Mouse (Mus musculus): ENCODE measurements around the gene B430306N03Rik. TPM values are rescaled to one million over a fixed set of nuclear protein-coding genes. Genes with fewer than 3 reads are reported as not detected.
"Not testable (repeated sequence)": the region's sequence is repeated elsewhere in the genome, so short reads cannot be mapped to it uniquely, and the experiment has no call there.

The B430306N03Rik gene
- polyA plus RNA-seq, 1 experiment from 2014 or later: 4.3 TPM

DNA sequence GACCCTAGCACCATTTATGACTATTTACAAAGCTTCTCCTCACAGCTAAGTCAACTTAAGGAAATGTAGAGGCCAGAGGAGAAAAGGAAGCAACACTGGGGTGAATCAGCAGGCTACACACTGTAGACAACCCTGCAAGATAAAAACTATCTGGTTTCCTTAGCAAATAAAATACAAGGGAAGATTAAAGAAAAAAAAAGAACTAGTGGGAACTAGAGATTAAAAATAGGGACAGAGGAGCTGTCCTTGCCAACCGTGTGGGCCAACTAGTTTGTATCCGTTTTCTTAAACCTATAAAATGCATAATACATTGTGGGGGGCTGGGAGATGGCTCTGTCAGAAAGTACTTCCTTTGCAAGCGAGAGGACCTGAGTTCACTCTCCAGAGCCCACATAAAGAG lies 26.0 kb downstream of the B430306N03Rik start:
- Histone ChIP-seq H3K36me3 (replicated peaks) (no peaks in the 10 kb centered on the region), H3K9me3 (replicated peaks) (no peaks in the 10 kb centered on the region), H3K4me2 (no peak overlapping the region), H3K4me3 (replicated peaks) (no peak overlapping the region), H3K27ac (replicated peaks) (no peak overlapping the region), H3K27me3 (no peaks in the 10 kb centered on the region), H3K4me1 (replicated peaks) (peaks cover 11% of the 10 kb centered on the region; the same call in 1 of the 2 replicates), H3K9ac (no peak overlapping the region)
- ATAC-seq (ENCODE audit: insufficient read depth): 0 out of 2 replicates have a peak, but pooled peaks have one; percentile 15
- 21% methylated on average over 3 of the region's 3 CpGs for WGBS (ENCODE audit: insufficient replicate concordance)

DNA sequence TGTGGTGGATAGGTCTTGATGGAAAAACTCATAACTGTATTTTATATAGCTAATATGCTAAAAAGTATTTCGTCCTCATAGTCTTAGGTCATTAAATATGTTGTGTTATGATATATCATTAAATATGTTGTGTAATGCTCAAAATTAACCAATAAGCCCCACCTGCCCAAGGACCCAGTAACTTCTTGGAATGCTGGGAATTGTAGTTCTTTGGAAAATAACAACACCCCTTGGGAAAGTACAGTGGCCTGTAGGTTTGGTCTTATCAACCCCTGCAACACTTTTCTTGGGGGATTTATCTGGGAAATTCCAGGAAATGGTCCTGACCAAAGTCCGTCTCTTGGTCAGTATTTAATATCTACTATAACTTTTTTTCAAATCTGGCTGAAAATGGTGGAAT lies 27.1 kb downstream of the B430306N03Rik start:
- Histone ChIP-seq H3K9me3 (replicated peaks) (no peaks in the 10 kb centered on the region), H3K4me3 (replicated peaks) (no peak overlapping the region), H3K27me3 (no peaks in the 10 kb centered on the region), H3K27ac (replicated peaks) (no peak overlapping the region), H3K36me3 (replicated peaks) (no peaks in the 10 kb centered on the region), H3K4me2 (no peak overlapping the region), H3K4me1 (replicated peaks) (peaks cover 13% of the 10 kb centered on the region; the same call in 1 of the 2 replicates), H3K9ac (no peak overlapping the region)
- ATAC-seq (ENCODE audit: insufficient read depth): no peak
- WGBS (ENCODE audit: insufficient replicate concordance): 61% methylated on average over 2 of the region's 2 CpGs

DNA sequence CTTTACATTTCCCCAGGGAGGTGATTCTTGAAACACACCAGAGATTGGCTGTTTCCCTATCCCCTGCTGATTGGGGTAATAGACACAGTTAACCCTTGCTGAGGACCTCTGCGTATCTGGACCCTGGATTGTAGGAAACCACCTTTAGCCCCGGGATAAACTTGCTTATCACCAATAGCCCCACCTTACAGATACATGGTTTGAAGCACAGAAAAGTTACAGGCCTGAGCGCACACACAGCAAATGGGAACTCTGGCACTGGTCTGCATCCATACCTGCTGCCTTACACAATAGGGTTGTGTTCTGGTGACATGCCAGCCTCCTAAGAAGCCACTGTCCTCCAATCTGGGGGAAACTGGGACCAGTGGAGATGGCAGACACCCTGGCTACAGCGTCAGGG lies 29.9 kb downstream of the B430306N03Rik start:
- whole genome bisulfite sequencing (ENCODE audit: insufficient replicate concordance): 53% methylated on average over 4 of the region's 4 CpGs
- Histone ChIP-seq H3K4me2 (no peak overlapping the region), H3K27me3 (no peaks in the 10 kb centered on the region), H3K9ac (no peak overlapping the region), H3K36me3 (replicated peaks) (no peaks in the 10 kb centered on the region), H3K27ac (replicated peaks) (no peak overlapping the region), H3K9me3 (replicated peaks) (no peaks in the 10 kb centered on the region), H3K4me3 (replicated peaks) (no peak overlapping the region), H3K4me1 (replicated peaks) (peaks cover 13% of the 10 kb centered on the region; the same call in 1 of the 2 replicates)
- no peak for ATAC-seq (ENCODE audit: insufficient read depth)

- Histone ChIP-seq H3K27ac (replicated peaks) (no peak within 1 kb of the TSS), H3K4me2 (no peak within 1 kb of the TSS), H3K27me3 (no peaks in the 10 kb centered on the region), H3K4me3 (replicated peaks) (no peak within 1 kb of the TSS), H3K4me1 (replicated peaks) (peaks cover 13% of the 10 kb centered on the region; the same call in 1 of the 2 replicates), H3K9ac (no peak within 1 kb of the TSS), H3K36me3 (replicated peaks) (no peaks in the 10 kb centered on the region), H3K9me3 (replicated peaks) (no peaks in the 10 kb centered on the region)
- WGBS (ENCODE audit: insufficient replicate concordance): 53% methylated on average over 5 of the region's 5 CpGs
- ATAC-seq (ENCODE audit: insufficient read depth): no peak
Observed at GRCm38 (mm10) chr17:48346231-48346630, 30.3 kb downstream of the B430306N03Rik start, which contains the start of gene Trem2. Trem2 (plus strand) TSS chr17:48346401.

DNA sequence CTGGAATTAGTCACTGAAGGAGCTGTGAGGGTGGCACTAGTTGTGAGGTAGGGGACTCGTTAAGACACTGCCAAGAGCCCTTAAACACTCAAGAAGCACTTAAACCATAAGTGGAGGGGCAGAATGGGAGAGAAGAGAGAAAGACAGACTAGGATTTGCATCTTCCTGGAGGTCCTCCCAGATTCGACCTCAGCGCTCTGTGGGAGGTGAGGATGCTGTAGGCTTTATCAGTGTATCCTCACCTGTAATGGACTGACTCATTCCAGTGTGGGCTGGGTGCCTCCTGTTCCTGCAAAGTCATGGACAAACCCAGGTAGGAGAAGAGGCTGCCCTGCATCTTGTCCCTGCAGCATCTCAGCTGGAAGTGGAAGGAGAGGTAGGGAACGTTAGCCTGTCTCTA lies 30.9 kb downstream of the B430306N03Rik start:
- H3K27me3 ChIP-seq: no peaks in the 10 kb centered on the region
- ATAC-seq (ENCODE audit: insufficient read depth): no peak
- H3K9ac ChIP-seq: no peak overlapping the region
- WGBS (ENCODE audit: insufficient replicate concordance): 52% methylated on average over 4 of the region's 4 CpGs
- H3K4me3 ChIP-seq (replicated peaks): no peak overlapping the region
- H3K4me2 ChIP-seq: no peak overlapping the region
- H3K4me1 ChIP-seq (replicated peaks): peaks cover 13% of the 10 kb centered on the region; the same call in 1 of the 2 replicates
- H3K36me3 ChIP-seq (replicated peaks): no peaks in the 10 kb centered on the region
- H3K27ac ChIP-seq (replicated peaks): no peak overlapping the region
- H3K9me3 ChIP-seq (replicated peaks): no peaks in the 10 kb centered on the region

- no peaks in the 10 kb centered on the region for H3K27me3 ChIP-seq
- no peak overlapping the region for H3K4me2 ChIP-seq
- H3K4me3 ChIP-seq (replicated peaks): no peak overlapping the region
- 44% methylated on average over 2 of the region's 2 CpGs for WGBS (ENCODE audit: insufficient replicate concordance)
- ATAC-seq (ENCODE audit: insufficient read depth): no peak
- H3K4me1 ChIP-seq (replicated peaks): peaks cover 13% of the 10 kb centered on the region; the same call in 1 of the 2 replicates
- no peaks in the 10 kb centered on the region for H3K36me3 ChIP-seq (replicated peaks)
- H3K9me3 ChIP-seq (replicated peaks): no peaks in the 10 kb centered on the region
- no peak overlapping the region for H3K27ac ChIP-seq (replicated peaks)
- no peak overlapping the region for H3K9ac ChIP-seq
Observed at GRCm38 (mm10) chr17:48347287-48347686, 31.3 kb downstream of the B430306N03Rik start.

GRCm38 (mm10) chr17:48350681-48351193 lies 34.8 kb downstream of the B430306N03Rik start:
- H3K27me3 ChIP-seq: no peaks in the 10 kb centered on the region
- ATAC-seq (ENCODE audit: insufficient read depth): no peak
- no peak overlapping the region for H3K4me2 ChIP-seq
- H3K9me3 ChIP-seq (replicated peaks): no peaks in the 10 kb centered on the region
- H3K36me3 ChIP-seq (replicated peaks): no peaks in the 10 kb centered on the region
- no peak overlapping the region for H3K4me3 ChIP-seq (replicated peaks)
- WGBS (ENCODE audit: insufficient replicate concordance): 71% methylated on average over 5 of the region's 5 CpGs
- no peak overlapping the region for H3K27ac ChIP-seq (replicated peaks)
- H3K4me1 ChIP-seq (replicated peaks): peaks cover 11% of the 10 kb centered on the region; the same call in 1 of the 2 replicates
- no peak overlapping the region for H3K9ac ChIP-seq

DNA sequence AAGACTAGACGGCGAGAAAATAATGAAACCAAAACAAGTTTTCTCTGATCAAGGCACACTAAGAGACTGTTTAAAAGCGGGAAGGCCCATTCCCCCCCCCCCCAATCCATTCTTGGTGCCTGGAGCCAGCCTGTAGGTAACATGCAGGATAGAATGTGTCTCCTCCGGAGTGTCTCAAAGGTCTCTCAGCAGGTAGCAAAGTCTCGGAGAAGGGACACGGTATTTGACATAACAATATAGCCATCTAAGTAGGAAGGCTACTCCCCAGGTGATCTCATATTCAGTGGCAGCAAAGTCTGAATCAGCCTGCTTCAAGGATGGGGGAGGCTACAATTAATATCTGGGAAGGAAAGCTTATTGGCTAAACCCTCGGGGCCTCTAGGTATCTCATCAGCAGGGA lies 37.0 kb downstream of the B430306N03Rik start:
- not testable (repeated sequence) for H3K4me1 ChIP-seq (replicated peaks); H3K9ac ChIP-seq; H3K9me3 ChIP-seq (replicated peaks); H3K27me3 ChIP-seq; H3K27ac ChIP-seq (replicated peaks); H3K36me3 ChIP-seq (replicated peaks); H3K4me2 ChIP-seq; ATAC-seq (ENCODE audit: insufficient read depth); H3K4me3 ChIP-seq (replicated peaks)
- WGBS (ENCODE audit: insufficient replicate concordance): 72% methylated on average over 7 of the region's 7 CpGs

GRCm38 (mm10) chr17:48355822-48356221 lies 39.9 kb downstream of the B430306N03Rik start:
- WGBS (ENCODE audit: insufficient replicate concordance): 68% methylated on average over 3 of the region's 3 CpGs
- ATAC-seq (ENCODE audit: insufficient read depth): no peak

GRCm38 (mm10) chr17:48357892-48358291 lies 42.0 kb downstream of the B430306N03Rik start:
- Histone ChIP-seq H3K27me3 (no peaks in the 10 kb centered on the region), H3K4me2 (no peak overlapping the region), H3K36me3 (replicated peaks) (no peaks in the 10 kb centered on the region), H3K4me3 (replicated peaks) (no peak overlapping the region), H3K9me3 (replicated peaks) (no peaks in the 10 kb centered on the region), H3K4me1 (replicated peaks) (peaks cover 21% of the 10 kb centered on the region), H3K9ac (no peak overlapping the region), H3K27ac (replicated peaks) (no peak overlapping the region)
- ATAC-seq (ENCODE audit: insufficient read depth): no peak
- WGBS (ENCODE audit: insufficient replicate concordance): 40% methylated on average over 2 of the region's 2 CpGs

More at GRCm38 (mm10) chr17:48355822-48356221, 39.9 kb downstream of the B430306N03Rik start:
- Histone ChIP-seq H3K27ac (replicated peaks) (no peak overlapping the region), H3K4me2 (no peak overlapping the region), H3K9ac (no peak overlapping the region), H3K27me3 (no peaks in the 10 kb centered on the region), H3K4me3 (replicated peaks) (no peak overlapping the region), H3K36me3 (replicated peaks) (no peaks in the 10 kb centered on the region), H3K9me3 (replicated peaks) (no peaks in the 10 kb centered on the region), H3K4me1 (replicated peaks) (peaks cover 12% of the 10 kb centered on the region)

- no peak within 1 kb of the TSS for H3K27ac ChIP-seq (replicated peaks)
Observed at GRCm38 (mm10) chr17:48359616-48360015, 43.7 kb downstream of the B430306N03Rik start, which contains the start of gene Treml1. Treml1 (plus strand) TSS chr17:48359916.

DNA sequence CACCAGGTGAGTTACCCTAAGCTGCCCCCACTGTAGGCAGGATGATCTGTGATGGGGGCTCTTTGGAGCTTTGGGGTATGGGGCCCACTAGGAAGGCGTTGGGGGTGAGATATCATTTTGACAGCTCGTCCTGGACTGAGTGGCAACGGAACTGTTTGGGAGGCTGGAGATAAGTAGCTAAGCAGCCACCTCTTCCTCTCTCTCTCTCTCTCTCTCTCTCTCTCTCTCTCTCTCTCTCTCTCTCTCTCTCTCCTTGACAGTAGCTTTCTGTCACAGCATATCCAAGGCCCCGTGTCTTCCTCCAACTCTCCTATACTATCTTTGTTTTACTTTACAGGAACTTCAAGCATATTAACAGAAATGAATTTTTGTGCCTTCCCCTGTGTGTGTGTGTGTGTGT lies 44.5 kb downstream of the B430306N03Rik start:
- H3K9ac ChIP-seq: no peak overlapping the region
- ATAC-seq (ENCODE audit: insufficient read depth): peak; percentile 63

More at GRCm38 (mm10) chr17:48359616-48360015, 43.7 kb downstream of the B430306N03Rik start, which contains the start of gene Treml1:
- Histone ChIP-seq H3K4me3 (replicated peaks) (no peak within 1 kb of the TSS), H3K27me3 (no peaks in the 10 kb centered on the region), H3K9ac (no peak within 1 kb of the TSS), H3K4me2 (peak within 1 kb of the TSS; percentile 42), H3K36me3 (replicated peaks) (no peaks in the 10 kb centered on the region), H3K9me3 (replicated peaks) (no peaks in the 10 kb centered on the region), H3K4me1 (replicated peaks) (peaks cover 38% of the 10 kb centered on the region)
- ATAC-seq (ENCODE audit: insufficient read depth): 0 out of 2 replicates have a peak, but pooled peaks have one; percentile 10
- WGBS (ENCODE audit: insufficient replicate concordance): 28% methylated on average over 7 of the region's 7 CpGs

More for the DNA sequence above, 44.5 kb downstream of the B430306N03Rik start:
- no peak overlapping the region for H3K27ac ChIP-seq (replicated peaks)
- H3K4me3 ChIP-seq (replicated peaks): no peak overlapping the region
- H3K36me3 ChIP-seq (replicated peaks): no peaks in the 10 kb centered on the region
- no peaks in the 10 kb centered on the region for H3K9me3 ChIP-seq (replicated peaks)
- no peaks in the 10 kb centered on the region for H3K27me3 ChIP-seq
- WGBS (ENCODE audit: insufficient replicate concordance): 12% methylated on average over 4 of the region's 4 CpGs
- peaks cover 40% of the 10 kb centered on the region for H3K4me1 ChIP-seq (replicated peaks)
- H3K4me2 ChIP-seq: peak overlapping the region; percentile 42
